ENCODE assay signal across 8 mouse cellular contexts in genomic region chr9:110922759-110923158, GRCm38 (mm10). TPM values are rescaled to one million over a fixed set of nuclear protein-coding genes. Genes with fewer than 3 reads are reported as not detected.
DNase-seq lines count a peak whose midpoint lies in the region; ATAC-seq and TF ChIP-seq lines count a peak whose summit lies in the region.

No protein-coding gene starts in this region.

- H3K36me3 ChIP-seq in kidney, embryonic 16.5 days (ENCODE audit: insufficient read depth, low read length) = no peaks in the 10 kb centered on the region
- no peaks in the 10 kb centered on the region for H3K36me3 ChIP-seq in liver, adult 2 months (ENCODE audit: control insufficient read depth, insufficient read depth, low read length)

- intact Hi-C loops in heart, postnatal 36 days (cut with DNase I) = loop anchor here (2.0 to 5.0 kb wide), 5 partner anchors 20 to 150 kb away; partner anchors contain the start of gene Tmie

- no peak overlapping the region for H3K27ac ChIP-seq in kidney, embryonic 16.5 days (ENCODE audit: low read length)
- H3K27ac ChIP-seq in liver, adult 2 months (replicated peaks; ENCODE audit: insufficient read depth, low read depth, low read length) = no peak overlapping the region

- WGBS in kidney, embryonic 16.5 days = 16% methylated on average over 7 of the region's 7 CpGs
- WGBS in liver, adult 2 months = 16% methylated on average over 7 of the region's 7 CpGs

- peak; percentile 69 for DNase-seq in kidney, adult 18-20 months
- DNase-seq in ZHBTc4 (ENCODE audit: low read depth, low spot score) = peak; percentile 87
- DNase-seq in embryo, embryonic 10 days (ENCODE audit: low spot score) = peak; percentile 89
- DNase-seq in heart, postnatal 36 days = peak; percentile 74 to 82
- peak; percentile 40 for DNase-seq in liver, adult 2 months (ENCODE audit: extremely low read depth, low read depth, low spot score)
- peak; percentile 75 for DNase-seq in retina, postnatal 1 day
- DNase-seq in urinary bladder, adult 18-20 months (ENCODE audit: low spot score in 2 of 2) = peak; percentile 29 to 34

- H3K4me1 ChIP-seq in kidney, embryonic 16.5 days (ENCODE audit: insufficient read depth, low read length) = no peaks in the 10 kb centered on the region
- H3K4me1 ChIP-seq in liver, adult 2 months (ENCODE audit: control insufficient read depth, insufficient read depth, low read length) = no peaks in the 10 kb centered on the region

- no peak for ATAC-seq in kidney, embryonic 16.5 days (ENCODE audit: low FRiP score, low TSS enrichment)

- peak; percentile 95 for TF ChIP-seq CTCF in liver, adult 2 months (IDR thresholded peaks at IDR 0.05; ENCODE audit: low read depth, low read length)

- H3K4me2 ChIP-seq in kidney, embryonic 16.5 days (replicated peaks; ENCODE audit: low read depth, low read length) = no peak overlapping the region

- H3K79me2 ChIP-seq in liver, adult 2 months (ENCODE audit: control insufficient read depth, insufficient read depth, low read length) = no peaks in the 10 kb centered on the region

- no peak for TF ChIP-seq POLR2A in liver, adult 2 months (IDR thresholded peaks at IDR 0.05; ENCODE audit: extremely low read depth, insufficient read depth, low read length)

- H3K4me3 ChIP-seq in kidney, embryonic 16.5 days (ENCODE audit: low read length) = no peak overlapping the region
- no peak overlapping the region for H3K4me3 ChIP-seq in liver, adult 2 months (ENCODE audit: insufficient read depth, low read depth, low read length)

- H3K9me3 ChIP-seq in kidney, embryonic 16.5 days (ENCODE audit: low read length) = no peaks in the 10 kb centered on the region

- H3K27me3 ChIP-seq in kidney, embryonic 16.5 days (ENCODE audit: insufficient read depth, low read length) = no peaks in the 10 kb centered on the region
- no peaks in the 10 kb centered on the region for H3K27me3 ChIP-seq in liver, adult 2 months (ENCODE audit: control insufficient read depth, insufficient read depth, low read length)

- H3K9ac ChIP-seq in kidney, embryonic 16.5 days (replicated peaks; ENCODE audit: low read length) = no peak overlapping the region
- no peak overlapping the region for H3K9ac ChIP-seq in liver, adult 2 months (ENCODE audit: low read depth, low read length)

RNA-seq across cellular contexts. Expression of gene Fam240a, which starts 6.1 kb away (rescaled TPM):
- not detected in 2 replicates for polyA plus RNA-seq in kidney, embryonic 16.5 days (2015; fragmentation: Nextera tagmentation; extraction: Ambion mirVana)
- not detected for total RNA-seq in heart, postnatal 36 days (2021)
- not detected in 2 replicates for total RNA-seq in liver, adult 2 months (2014; rRNA removed)
- polyA plus RNA-seq in liver, adult 2 months (2012; rRNA removed) = not detected in 2 replicates

RNA-seq across cellular contexts. Expression of gene Tdgf1, which starts 23.2 kb away (rescaled TPM):
- polyA plus RNA-seq in kidney, embryonic 16.5 days (2015; fragmentation: Nextera tagmentation; extraction: Ambion mirVana) = not detected in 2 replicates
- not detected for total RNA-seq in heart, postnatal 36 days (2021)
- total RNA-seq in liver, adult 2 months (2014; rRNA removed) = not detected in 2 replicates
- not detected in 2 replicates for polyA plus RNA-seq in liver, adult 2 months (2012; rRNA removed)

RNA-seq across cellular contexts. Expression of gene Lrrc2, which starts 28.6 kb away (rescaled TPM):
- polyA plus RNA-seq in kidney, embryonic 16.5 days (2015; fragmentation: Nextera tagmentation; extraction: Ambion mirVana) = 0.18 and 0.21 TPM in 2 replicates
- total RNA-seq in heart, postnatal 36 days (2021) = 100 to 1,000 TPM; 213 to 241 TPM
- total RNA-seq in liver, adult 2 months (2014; rRNA removed) = 0.46 TPM in 1 of 2 replicates, not detected in the other
- not detected in 2 replicates for polyA plus RNA-seq in liver, adult 2 months (2012; rRNA removed)

RNA-seq across cellular contexts. Expression of gene Tmie, which starts 42.8 kb away (rescaled TPM):
- 1.9 and 2.1 TPM in 2 replicates for polyA plus RNA-seq in kidney, embryonic 16.5 days (2015; fragmentation: Nextera tagmentation; extraction: Ambion mirVana)
- 1 to 10 TPM; 1.2 to 1.3 TPM for total RNA-seq in heart, postnatal 36 days (2021)
- 4.4 and 5.5 TPM in 2 replicates for total RNA-seq in liver, adult 2 months (2014; rRNA removed)
- 13.1 and 20.8 TPM in 2 replicates for polyA plus RNA-seq in liver, adult 2 months (2012; rRNA removed)

RNA-seq across cellular contexts. Expression of gene Als2cl, which starts 43.1 kb away (rescaled TPM):
- 5.8 and 6.1 TPM in 2 replicates for polyA plus RNA-seq in kidney, embryonic 16.5 days (2015; fragmentation: Nextera tagmentation; extraction: Ambion mirVana)
- 10 to 100 TPM; 15.3 to 15.5 TPM for total RNA-seq in heart, postnatal 36 days (2021)
- 8.0 and 16.8 TPM in 2 replicates for total RNA-seq in liver, adult 2 months (2014; rRNA removed)
- 29.1 and 45.5 TPM in 2 replicates for polyA plus RNA-seq in liver, adult 2 months (2012; rRNA removed)

Comparison
In these comparisons a context has a peak if more than half of its experiments do, and no peak if none do; other contexts are left out.
1. DNase-seq: peak in every context shown above with its lines; median percentile 89 in embryo, embryonic 10 days; 87 in ZHBTc4; 78 in heart, postnatal 36 days; 75 in retina, postnatal 1 day; 69 in kidney, adult 18-20 months; 40 in liver, adult 2 months; 32 in urinary bladder, adult 18-20 months.
2. RNA of gene Lrrc2, which starts 28.6 kb away (total RNA-seq): 213 to 241 TPM in heart, postnatal 36 days; 0.46 TPM in liver, adult 2 months; every median in the first group is over 100 times any median in the second.